Mouse (Mus musculus) right cerebral cortex, postnatal 25 days (tissue): ENCODE data around the gene Mboat7.

ENCODE experiments used
- DNase-seq: peaks from one replicate; pipeline ENCODE4 v3.0.0; 2022

Mboat7 gene

GRCm38 (mm10) chr7:3643412-3643811, 49.9 kb downstream of the Mboat7 start:
- DNase-seq = no peak

DNA sequence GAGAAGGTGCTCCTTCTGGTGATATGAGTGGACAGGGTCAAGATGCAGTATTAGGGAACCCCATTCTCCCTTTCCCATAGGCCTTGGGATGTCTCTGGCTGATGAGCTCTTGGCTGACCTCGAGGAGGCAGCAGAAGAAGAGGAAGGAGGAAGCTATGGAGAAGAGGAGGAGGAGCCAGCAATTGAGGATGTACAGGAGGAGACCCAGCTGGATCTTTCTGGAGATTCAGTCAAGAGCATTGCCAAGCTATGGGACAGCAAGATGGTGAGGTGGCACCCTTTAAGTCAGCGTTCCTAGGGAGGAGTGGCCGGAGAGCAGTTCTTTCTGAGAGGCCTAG, 62.9 kb downstream of the Mboat7 start:
- DNase-seq = no peak

DNA sequence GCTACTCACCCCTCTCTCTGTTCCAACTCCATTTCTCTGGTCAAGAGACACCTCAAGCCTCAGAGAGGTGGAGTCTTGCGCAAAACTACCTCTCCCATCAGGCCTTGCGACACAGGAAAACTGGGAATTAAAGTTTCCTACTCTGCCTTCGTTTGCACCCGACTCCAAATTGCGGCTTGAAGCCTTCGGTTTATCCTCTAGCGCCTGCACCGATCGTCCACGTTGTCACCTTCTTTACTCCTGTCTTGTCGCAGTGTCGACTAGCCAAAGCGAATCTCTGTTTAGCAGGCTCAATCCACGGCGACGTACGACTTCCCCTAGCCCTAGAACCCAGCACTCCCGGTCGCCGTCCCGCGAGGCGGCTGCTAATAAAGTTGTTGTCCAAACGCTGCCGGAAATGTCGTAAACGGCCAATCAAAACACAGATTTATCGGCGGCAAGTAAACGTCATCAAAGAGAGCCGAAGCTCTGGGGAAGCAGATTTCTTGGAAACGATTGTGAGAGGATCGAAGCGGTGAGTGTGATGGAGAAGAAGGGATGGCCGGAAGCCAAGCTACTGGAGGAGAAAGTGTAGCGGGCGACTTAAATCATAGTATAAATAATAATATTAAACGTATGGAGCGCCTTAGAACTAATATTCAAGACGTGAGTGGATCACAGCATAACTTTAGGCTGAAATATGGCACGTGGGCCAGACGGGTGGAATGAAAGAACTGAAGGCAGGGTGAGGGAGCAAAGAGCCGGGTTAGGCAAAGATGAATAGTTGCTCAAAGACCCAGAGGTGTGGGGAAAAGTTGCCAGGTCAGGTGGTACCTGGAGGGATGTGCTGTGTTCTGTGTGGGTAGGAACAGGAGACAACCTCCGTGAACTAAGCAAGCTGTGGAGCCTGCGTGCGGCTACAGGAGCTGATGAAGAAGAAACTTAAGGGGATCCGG, 63.5 kb downstream of the Mboat7 start, which contains the start of the genes Tfpt and Prpf31:
TSS of gene Tfpt (minus strand) at position 387 of the 935 bp plus-strand sequence.
TSS of gene Prpf31 (plus strand) at position 443 of the 935 bp plus-strand sequence.
- DNase-seq = peak; percentile 95

- DNase-seq = no peak
These were observed 64.3 kb downstream of the Mboat7 start for GRCm38 (mm10) chr7:3629030-3629429.
